Mouse (Mus musculus): ENCODE results near the gene Olfr657. TPM values are rescaled to one million over a fixed set of nuclear protein-coding genes. Genes with fewer than 3 reads are reported as not detected.

Gene Olfr657
- polyA plus RNA-seq, 1 experiment from 2014 or later: not detected

DNA sequence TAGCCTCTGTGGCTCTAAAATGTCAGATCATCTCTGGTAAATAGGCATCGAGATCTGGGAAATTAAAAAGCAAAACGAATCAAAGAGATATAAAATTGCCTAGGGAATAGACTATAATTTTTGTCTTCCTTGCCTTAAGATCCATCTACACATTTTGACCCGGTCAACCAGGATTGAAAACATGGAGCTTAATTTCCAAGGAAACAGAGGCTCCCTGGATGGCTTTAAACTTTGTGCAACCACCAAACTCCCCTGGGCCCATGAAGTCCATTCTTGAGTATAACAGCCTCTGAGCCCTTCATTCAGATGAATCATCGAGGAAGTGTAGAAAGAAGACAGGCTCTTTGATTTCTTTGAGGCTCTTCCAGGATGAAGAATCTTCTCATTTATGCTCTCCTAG, 10.9 kb upstream of the Olfr657 start, which contains the start of gene Olfr656:
Gene Olfr656 (plus strand): TSS at position 301 of the 400 bp plus-strand sequence.
- no peak within 1 kb of the TSS for H3K4me3 ChIP-seq (replicated peaks; ENCODE audit: low read depth, low read length)
- WGBS: 74% methylated on average over 4 of the region's 4 CpGs
- H3K9me3 ChIP-seq (ENCODE audit: control insufficient read depth, low read length): no peaks in the 10 kb centered on the region
- H3K4me1 ChIP-seq (ENCODE audit: control insufficient read depth, insufficient read depth, low read length): no peaks in the 10 kb centered on the region
- H3K36me3 ChIP-seq (ENCODE audit: control insufficient read depth, insufficient read depth, low read length): no peaks in the 10 kb centered on the region
- H3K27me3 ChIP-seq (ENCODE audit: control insufficient read depth, insufficient read depth, low read length): no peaks in the 10 kb centered on the region
- no peak within 1 kb of the TSS for H3K4me2 ChIP-seq (ENCODE audit: low read length)
- H3K9ac ChIP-seq (replicated peaks; ENCODE audit: low read length): no peak within 1 kb of the TSS
- no peak for ATAC-seq (ENCODE audit: low FRiP score, low TSS enrichment)
- H3K27ac ChIP-seq (replicated peaks; ENCODE audit: low read depth, low read length): no peak within 1 kb of the TSS
- no peak for DNase-seq

DNA sequence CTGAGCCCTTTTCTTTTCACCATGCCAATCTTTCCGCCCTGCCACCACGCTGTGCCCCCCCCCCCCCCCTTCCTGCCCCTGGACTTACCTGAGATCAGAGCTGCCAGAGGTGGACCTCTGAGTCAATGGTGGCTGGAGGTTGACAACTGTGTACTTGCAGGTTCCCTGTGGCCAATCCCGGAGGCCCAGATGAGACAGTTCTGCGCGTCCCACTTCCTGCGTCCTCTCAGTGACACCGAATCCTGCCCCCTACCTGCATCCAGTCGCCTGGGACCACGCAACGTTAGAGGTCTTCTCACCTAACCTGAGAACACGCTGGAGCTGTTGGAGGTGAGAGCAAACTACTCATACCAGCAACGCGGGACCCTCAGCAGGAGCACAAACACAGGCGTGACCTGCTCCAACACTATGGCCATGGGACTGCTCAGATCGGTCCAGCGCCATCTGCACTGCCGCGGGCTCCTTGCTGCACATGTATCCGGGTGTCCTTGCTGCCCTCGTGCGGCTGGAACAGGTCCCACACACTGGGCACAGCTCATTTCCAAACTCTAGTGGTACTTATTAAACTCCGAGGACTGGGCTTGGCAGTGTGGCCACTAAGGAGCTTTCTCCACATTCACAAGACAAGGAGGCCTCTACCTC, 22.4 kb downstream of the Olfr657 start, which contains the start of gene Olfr658:
Gene Olfr658 (minus strand): TSS at position 465 of the 642 bp plus-strand sequence.
- H3K4me1 ChIP-seq (ENCODE audit: control insufficient read depth, insufficient read depth, low read length): peaks cover 3% of the 10 kb centered on the region; the same call in 1 of the 2 replicates
- ATAC-seq (ENCODE audit: low FRiP score, low TSS enrichment): peak; percentile 81

DNA sequence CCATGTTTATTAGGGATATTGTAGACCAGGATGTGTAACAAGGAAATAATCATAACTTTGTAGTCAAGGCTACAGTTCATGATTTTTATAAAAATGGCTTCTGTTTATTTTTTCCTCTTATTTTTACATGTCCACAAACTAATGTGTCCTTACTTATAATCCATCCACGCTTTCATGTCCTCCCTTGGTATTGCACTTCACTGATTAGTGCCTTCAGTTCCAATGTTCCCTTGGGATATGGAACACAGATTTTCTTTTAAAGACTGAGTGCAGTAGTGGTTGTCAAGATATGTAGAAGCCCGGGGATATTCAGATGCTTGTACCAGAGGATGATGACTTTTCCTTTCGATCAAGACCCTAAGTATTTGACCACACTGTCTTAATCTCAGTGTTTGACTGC, 41.9 kb downstream of the Olfr657 start, which contains the start of gene Olfr659:
Gene Olfr659 (plus strand): TSS at position 301 of the 400 bp plus-strand sequence.
- H3K4me1 ChIP-seq (ENCODE audit: control insufficient read depth, insufficient read depth, low read length): no peaks in the 10 kb centered on the region
- H3K9me3 ChIP-seq (ENCODE audit: control insufficient read depth, low read length): no peaks in the 10 kb centered on the region
- no peak within 1 kb of the TSS for H3K4me2 ChIP-seq (ENCODE audit: low read length)
- DNase-seq (no peak), ATAC-seq (ENCODE audit: low FRiP score, low TSS enrichment) (no peak)
- H3K36me3 ChIP-seq (ENCODE audit: control insufficient read depth, insufficient read depth, low read length): no peaks in the 10 kb centered on the region
- H3K9ac ChIP-seq (replicated peaks; ENCODE audit: low read length): no peak within 1 kb of the TSS
- H3K27me3 ChIP-seq (ENCODE audit: control insufficient read depth, insufficient read depth, low read length): no peaks in the 10 kb centered on the region
- no peak within 1 kb of the TSS for H3K27ac ChIP-seq (replicated peaks; ENCODE audit: low read depth, low read length)
- WGBS: 92% methylated on average over 3 of the region's 3 CpGs
- no peak within 1 kb of the TSS for H3K4me3 ChIP-seq (replicated peaks; ENCODE audit: low read depth, low read length)

More for the DNA sequence above, 22.4 kb downstream of the Olfr657 start, which contains the start of gene Olfr658:
- Histone ChIP-seq H3K36me3 (ENCODE audit: control insufficient read depth, insufficient read depth, low read length) (no peaks in the 10 kb centered on the region), H3K4me2 (ENCODE audit: low read length) (peak within 1 kb of the TSS; percentile 50), H3K9me3 (ENCODE audit: control insufficient read depth, low read length) (no peaks in the 10 kb centered on the region), H3K27ac (replicated peaks; ENCODE audit: low read depth, low read length) (no peak within 1 kb of the TSS), H3K27me3 (ENCODE audit: control insufficient read depth, insufficient read depth, low read length) (no peaks in the 10 kb centered on the region), H3K4me3 (replicated peaks; ENCODE audit: low read depth, low read length) (peak within 1 kb of the TSS; percentile 25), H3K9ac (replicated peaks; ENCODE audit: low read length) (no peak within 1 kb of the TSS)
- 28% methylated on average over 21 of the region's 22 CpGs for WGBS
- peak; percentile 73 for DNase-seq

DNA sequence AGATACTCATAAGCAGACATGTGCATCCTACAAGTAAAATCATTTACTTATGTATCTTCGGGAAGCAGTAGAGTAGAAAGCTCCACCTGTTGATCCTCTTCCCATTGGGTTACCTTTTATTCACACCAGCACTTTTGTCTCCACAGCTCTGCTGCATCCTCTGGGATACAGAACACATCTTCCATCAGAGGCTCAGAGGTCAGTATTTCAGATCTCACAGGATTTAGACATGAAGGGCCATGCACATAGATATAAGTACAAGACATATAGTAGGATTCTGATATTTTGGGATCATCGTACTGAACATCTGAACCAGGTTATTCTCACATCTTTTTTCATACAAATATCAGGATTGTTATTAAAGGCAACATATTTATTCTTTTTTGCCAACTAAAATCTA, 61.6 kb downstream of the Olfr657 start, which contains the start of gene Olfr661:
Gene Olfr661 (plus strand): TSS at position 301 of the 400 bp plus-strand sequence.
- H3K4me3 ChIP-seq (replicated peaks; ENCODE audit: low read depth, low read length): no peak within 1 kb of the TSS
- no peaks in the 10 kb centered on the region for H3K36me3 ChIP-seq (ENCODE audit: control insufficient read depth, insufficient read depth, low read length)
- H3K4me1 ChIP-seq (ENCODE audit: control insufficient read depth, insufficient read depth, low read length): no peaks in the 10 kb centered on the region
- H3K27ac ChIP-seq (replicated peaks; ENCODE audit: low read depth, low read length): no peak within 1 kb of the TSS
- H3K4me2 ChIP-seq (ENCODE audit: low read length): no peak within 1 kb of the TSS
- no peaks in the 10 kb centered on the region for H3K9me3 ChIP-seq (ENCODE audit: control insufficient read depth, low read length)
- H3K27me3 ChIP-seq (ENCODE audit: control insufficient read depth, insufficient read depth, low read length): no peaks in the 10 kb centered on the region
- DNase-seq (no peak), ATAC-seq (ENCODE audit: low FRiP score, low TSS enrichment) (no peak)
- 93% methylated on average over 2 of the region's 2 CpGs for WGBS
- H3K9ac ChIP-seq (replicated peaks; ENCODE audit: low read length): no peak within 1 kb of the TSS

Other genes with a start within 250 kb of the Olfr657 start
- gene Trim30c, start 224.0 kb upstream of the Olfr657 start, polyA plus RNA-seq (2014; fragmentation: Nextera tagmentation; extraction: Ambion mirVana): 0.32 TPM in 1 of 2 replicates, not detected in the other
- gene Trim30a, start 159.6 kb upstream of the Olfr657 start, polyA plus RNA-seq (2014; fragmentation: Nextera tagmentation; extraction: Ambion mirVana): 0.18 and 2.0 TPM in 2 replicates
- gene Trim30d, start 116.9 kb upstream of the Olfr657 start, polyA plus RNA-seq (2014; fragmentation: Nextera tagmentation; extraction: Ambion mirVana): 0.19 and 0.66 TPM in 2 replicates
- not detected in 2 replicates for gene Olfr651, start 74.7 kb upstream of the Olfr657 start, polyA plus RNA-seq (2014; fragmentation: Nextera tagmentation; extraction: Ambion mirVana)
- not detected in 2 replicates for gene Olfr652, start 63.9 kb upstream of the Olfr657 start, polyA plus RNA-seq (2014; fragmentation: Nextera tagmentation; extraction: Ambion mirVana)
- gene Olfr653, start 47.5 kb upstream of the Olfr657 start, polyA plus RNA-seq (2014; fragmentation: Nextera tagmentation; extraction: Ambion mirVana): not detected in 2 replicates
- gene Olfr654, start 37.8 kb upstream of the Olfr657 start, polyA plus RNA-seq (2014; fragmentation: Nextera tagmentation; extraction: Ambion mirVana): not detected in 2 replicates
- gene Olfr655, start 23.0 kb upstream of the Olfr657 start, polyA plus RNA-seq (2014; fragmentation: Nextera tagmentation; extraction: Ambion mirVana): not detected in 2 replicates
- gene Olfr656, start 10.8 kb upstream of the Olfr657 start, polyA plus RNA-seq (2014; fragmentation: Nextera tagmentation; extraction: Ambion mirVana): not detected in 2 replicates
- 0.21 and 0.24 TPM in 2 replicates for gene Olfr658, start 22.5 kb downstream of the Olfr657 start, polyA plus RNA-seq (2014; fragmentation: Nextera tagmentation; extraction: Ambion mirVana)
- gene Olfr659, start 42.0 kb downstream of the Olfr657 start, polyA plus RNA-seq (2014; fragmentation: Nextera tagmentation; extraction: Ambion mirVana): not detected in 2 replicates
- gene Olfr661, start 61.7 kb downstream of the Olfr657 start, polyA plus RNA-seq (2014; fragmentation: Nextera tagmentation; extraction: Ambion mirVana): not detected in 2 replicates
- gene Usp17le, start 152.7 kb downstream of the Olfr657 start, polyA plus RNA-seq (2014; fragmentation: Nextera tagmentation; extraction: Ambion mirVana): not detected in 2 replicates
- gene Usp17lb, start 217.8 kb downstream of the Olfr657 start, polyA plus RNA-seq (2014; fragmentation: Nextera tagmentation; extraction: Ambion mirVana): not detected in 2 replicates
- gene Usp17la, start 232.2 kb downstream of the Olfr657 start, polyA plus RNA-seq (2014; fragmentation: Nextera tagmentation; extraction: Ambion mirVana): not detected in 2 replicates

Measured in midbrain, embryonic 14.5 days (tissue).